Mouse (Mus musculus) retina, adult 2 months (tissue): Measurements from ENCODE around the gene Rpf1.

Experiments
- DNase-seq: peaks from one replicate; pipeline ENCODE4 v3.0.0-alpha.2; 2012; ENCODE audit warnings: low read depth, low spot score

Gene Rpf1

DNA sequence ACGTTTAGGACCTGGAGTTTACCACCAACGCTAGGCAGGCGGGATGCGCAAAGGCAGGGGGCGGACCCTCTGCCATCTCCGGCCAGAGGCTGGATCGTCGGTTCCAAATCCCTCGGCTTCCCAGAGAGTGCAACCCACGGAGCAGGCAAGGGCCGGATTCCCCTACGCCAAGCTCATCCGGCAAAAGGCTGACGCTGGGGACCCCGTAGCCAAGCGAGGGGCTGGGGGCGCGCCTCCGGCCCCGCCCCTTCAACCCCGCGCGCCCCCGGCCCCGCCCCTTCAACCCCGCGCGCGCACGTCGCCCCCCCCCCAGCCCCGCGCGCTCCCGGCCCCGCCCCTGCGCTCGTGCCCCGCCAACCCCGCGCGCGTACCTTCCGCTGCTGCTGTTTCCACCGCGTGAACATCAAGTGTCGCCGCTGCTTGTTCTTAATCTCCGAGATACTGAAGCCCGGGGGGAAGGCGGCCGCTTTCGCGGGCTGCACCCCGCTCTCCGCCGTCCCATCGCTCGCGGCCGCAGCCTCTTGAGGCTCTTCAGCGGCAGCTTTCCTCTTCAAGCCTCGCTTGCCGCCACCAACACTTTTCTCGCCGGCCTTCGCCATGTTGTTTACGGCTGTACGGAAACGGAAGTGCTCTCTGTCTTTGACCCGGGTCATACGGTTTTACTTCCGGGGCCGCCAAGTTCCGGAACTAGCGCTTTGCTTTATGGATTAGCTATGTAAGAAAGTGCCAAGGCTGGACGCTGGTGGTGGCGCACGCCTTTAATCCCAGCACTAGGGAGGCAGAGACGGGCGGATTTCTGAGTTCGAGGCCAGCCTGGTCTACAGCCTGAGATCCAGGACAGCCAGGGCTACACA, at the start of gene Rpf1:
Rpf1 (minus strand) TSS at position 632 of the 854 bp plus-strand sequence.
- DNase-seq, result peak; percentile 89

DNA sequence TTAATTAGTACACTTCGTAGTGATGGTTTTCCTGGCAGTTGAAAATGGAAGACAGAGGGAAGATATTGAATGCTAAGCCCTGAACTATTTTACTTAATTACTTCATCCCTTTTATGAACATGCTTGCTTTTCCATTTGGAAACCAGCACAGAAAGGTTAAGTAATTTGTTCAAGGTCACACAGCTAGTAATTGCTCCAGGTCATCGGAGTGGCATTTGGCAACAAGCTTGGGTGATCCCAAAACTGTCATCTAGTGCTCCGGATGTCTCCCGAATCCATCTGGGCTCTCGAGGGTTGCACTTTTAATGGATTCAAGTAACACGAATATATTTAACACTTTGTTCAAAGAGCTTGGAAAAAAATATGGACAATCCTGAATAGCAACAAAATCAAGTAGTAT, 49.7 kb upstream of the Rpf1 start:
- no peak for DNase-seq

DNA sequence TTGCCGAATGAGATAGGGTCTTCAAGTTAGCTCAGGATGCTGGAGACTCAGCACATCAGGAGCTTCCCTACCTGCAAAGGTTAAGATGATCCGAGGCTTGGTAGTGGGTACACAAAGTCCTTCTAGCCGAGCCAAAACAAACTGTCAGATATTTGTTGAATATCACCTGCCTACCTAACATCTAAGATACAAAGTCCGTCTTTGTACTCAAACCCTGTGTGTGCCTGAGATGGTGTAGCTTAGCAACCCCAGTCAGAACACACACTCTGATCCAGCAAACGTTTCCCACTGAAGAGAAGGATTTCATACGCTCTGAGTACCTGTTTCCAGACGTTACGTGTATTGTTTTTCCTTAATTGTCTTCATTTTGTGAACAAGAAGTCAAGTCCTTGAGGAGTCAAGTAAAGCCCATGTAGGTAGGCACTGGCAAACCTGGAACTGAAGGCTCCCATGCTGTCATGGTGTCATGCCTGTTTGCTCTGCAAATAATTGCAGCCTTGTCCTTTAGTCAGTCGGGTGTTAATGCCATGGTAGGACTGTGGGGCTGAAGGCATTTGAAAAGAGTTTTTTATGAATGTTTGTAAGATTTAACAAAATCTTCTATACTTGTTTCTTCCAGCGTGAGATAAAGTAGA, 49.0 kb upstream of the Rpf1 start, which contains the start of gene Uox:
Uox (plus strand) TSS at position 279 of the 635 bp plus-strand sequence.
- DNase-seq, result no peak

DNA sequence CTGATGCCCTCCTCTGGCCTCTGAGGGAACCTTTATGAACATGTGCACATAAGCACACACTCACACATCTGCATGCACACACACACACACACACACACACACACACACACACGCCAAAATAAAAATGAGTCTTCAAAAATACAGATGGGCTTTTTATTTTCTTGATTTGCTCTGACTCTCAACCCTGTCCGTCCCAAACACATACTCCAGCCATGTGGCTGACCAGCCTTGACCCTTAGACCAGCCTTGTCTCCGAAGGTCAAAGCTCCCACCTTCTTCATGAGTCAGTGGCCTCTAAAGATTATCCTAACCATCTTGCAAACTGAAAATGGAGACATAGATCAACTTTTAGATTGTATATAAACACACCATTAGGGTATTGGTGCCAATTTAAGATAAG, 48.4 kb upstream of the Rpf1 start:
- DNase-seq, result no peak

DNA sequence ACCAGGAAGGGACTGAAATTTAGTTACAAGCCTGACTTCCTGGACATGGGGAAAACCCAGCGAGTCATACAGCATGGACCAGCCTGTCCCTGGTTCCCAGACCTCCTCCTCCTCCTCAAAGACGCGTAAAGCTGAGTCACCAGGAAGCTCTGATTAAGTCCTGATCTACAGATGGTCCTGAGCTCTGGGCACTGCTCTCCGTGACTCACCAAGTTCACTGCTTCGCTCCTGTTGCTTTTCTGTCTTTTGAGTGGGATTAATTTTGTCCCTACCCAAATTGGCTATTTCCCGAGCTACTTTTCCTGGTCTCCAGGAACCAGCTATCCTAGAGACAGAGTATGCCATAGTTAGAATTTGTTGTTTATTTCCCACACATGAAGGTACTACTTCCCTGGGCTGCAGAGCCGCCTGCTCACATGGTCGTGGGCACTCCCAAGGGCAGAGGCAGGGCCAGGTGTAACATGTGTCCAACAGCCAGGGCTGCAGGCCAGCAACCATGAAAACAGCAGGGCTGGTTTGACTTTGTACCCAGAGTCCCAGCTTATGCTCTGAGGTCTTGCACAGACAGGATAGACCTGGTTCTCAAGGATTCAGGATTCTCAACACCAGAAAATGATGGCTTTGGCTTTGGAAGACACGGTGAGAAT, 46.8 kb upstream of the Rpf1 start:
- DNase-seq, result no peak

DNA sequence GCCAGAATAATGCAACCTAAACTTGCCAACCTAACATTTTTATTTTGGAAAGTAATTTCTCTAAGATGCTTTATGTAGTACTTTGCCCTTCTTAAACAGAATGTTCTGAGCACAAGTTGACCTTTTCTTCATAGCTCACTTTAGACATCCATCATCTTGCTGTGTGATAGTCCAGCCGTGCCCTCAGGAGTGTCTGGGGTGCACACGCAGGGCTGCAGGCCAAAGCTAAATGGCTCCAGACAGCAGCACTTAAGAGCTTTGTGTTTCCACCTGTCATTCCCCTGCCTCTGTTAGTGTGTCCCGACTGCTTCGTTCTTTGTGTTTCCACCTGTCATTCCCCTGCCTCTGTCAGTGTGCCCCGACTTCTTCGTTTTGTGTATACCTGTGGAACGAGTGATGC, 46.1 kb upstream of the Rpf1 start:
- DNase-seq, result no peak

DNA sequence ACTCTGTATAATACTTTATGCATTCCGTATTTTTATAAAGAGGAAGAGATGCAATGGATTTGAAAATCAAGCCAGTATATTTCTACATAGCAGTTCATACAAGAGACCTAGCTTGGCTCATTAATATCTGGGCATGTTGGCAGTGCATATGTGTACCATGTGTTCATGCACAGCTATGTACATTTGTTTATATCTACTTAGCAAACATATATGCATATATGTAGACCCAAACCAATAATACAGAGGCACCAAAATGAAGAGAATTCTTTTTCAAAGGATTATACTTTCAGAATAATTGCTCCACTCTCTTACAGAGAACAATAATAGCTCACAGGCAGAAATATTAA, 43.8 kb upstream of the Rpf1 start:
- DNase-seq, result no peak

DNA sequence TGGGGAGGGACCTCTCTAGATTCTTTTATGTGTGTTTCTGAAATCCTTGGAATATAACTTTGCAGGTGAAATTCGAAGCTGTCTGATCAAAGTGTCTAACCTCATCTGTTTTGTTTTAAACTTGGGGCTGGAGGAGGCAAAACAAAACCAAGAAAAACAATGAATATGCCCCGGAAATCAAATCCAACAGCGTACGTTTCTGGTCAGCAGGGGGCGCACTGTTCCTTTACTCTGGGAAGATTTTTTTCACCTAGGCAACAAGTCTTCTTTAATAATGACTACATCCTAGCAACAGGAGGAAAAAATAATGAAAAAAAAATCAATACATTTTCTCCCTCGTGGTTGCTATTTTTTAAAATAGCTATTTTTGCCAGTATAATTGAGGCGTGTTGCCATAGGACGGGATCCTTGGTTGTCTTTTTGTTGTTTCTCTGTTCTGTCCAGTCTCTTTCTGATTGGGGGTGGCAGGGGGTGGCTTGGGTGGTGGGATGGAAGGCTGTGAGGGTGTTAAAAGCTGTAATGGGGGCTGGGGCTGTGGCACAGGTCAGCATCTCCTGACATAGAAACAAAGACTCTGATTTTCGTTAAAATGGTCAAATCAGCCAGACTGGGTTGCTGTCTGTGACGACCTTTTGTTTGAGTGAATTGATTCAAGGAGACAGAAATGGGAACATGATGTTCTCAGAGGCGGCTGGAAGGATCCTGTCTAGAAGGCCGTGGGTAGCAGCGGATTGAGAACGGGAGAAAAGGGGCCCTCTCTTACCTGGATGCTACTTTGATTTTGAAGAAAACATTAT, 43.2 kb upstream of the Rpf1 start:
- peak; percentile 32 for DNase-seq

DNA sequence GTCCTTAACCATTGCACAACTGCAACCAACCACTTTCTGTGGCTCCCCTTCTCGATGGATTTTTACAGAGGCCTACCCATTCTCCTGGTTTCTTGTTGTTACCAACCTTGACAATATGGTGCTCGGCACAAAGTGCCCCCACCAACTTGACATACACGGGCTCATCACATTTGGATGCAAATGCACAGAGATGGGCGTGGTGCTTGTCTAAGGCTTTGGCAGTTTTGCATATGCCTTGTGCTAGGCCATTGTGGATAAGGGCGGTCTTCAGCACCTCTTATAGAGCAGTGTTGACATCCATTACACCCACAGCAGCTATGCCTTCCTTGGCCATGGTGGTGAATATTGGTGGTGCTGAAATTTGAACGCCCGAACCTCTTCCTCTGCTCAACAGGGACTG, 41.7 kb upstream of the Rpf1 start:
- DNase-seq, result no peak

DNA sequence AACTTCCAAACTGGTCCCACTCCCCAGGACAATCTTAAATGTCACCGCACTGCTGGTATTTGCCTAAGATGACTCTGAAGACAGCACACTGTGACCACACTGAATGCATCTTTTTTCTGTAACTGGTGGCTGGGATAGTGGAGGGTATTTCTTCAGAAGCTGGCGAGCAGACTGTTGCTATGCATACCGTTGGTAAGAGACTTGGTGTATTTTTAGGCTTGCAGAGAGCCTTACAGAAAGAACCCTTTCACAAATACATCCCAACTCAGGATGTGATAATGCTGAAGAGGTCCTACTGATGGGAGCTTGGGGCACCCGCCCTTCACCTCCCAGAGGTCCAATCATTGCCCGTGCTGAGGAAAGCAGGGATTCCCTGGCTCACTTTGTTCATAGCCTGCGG, 36.3 kb upstream of the Rpf1 start:
- DNase-seq, result no peak

DNA sequence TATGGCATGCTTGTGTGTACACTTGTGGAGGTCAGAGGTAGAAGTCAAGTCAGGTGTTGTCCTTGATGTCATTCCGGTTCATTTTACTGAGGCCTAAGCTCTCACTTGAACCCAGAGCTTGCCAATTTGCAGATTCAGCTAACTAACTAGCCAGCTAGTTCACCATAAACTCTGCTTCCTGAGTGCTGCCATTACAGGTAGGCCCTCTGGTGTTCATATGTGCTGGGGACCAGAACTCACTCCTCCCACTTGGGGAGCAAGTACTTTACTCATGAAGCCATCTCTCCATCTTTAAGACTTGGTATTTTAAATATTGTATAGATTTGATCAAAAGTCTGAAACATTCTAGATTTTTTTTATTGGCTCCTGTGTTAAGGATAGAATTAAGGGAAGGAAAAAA, 35.3 kb upstream of the Rpf1 start:
- no peak for DNase-seq

DNA sequence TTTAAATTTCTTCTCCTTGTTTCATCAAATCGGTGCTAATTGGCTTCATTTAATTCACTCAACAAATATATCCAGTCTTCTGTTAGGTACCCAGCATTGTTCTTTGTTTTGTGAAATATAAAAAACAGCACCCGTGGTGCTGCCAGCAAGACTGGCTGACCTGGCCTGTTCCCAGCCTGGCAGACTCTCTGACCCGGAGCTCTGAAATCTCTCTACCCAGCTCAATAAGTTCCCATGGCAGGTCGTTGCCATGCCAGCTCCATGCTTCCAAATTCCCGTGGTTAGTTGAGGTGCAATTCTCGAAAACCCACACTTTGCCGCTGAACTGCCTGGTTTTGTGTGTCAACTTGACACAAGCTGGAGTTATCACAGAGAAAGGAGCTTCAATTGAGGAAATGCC, 33.6 kb upstream of the Rpf1 start:
- no peak for DNase-seq

DNA sequence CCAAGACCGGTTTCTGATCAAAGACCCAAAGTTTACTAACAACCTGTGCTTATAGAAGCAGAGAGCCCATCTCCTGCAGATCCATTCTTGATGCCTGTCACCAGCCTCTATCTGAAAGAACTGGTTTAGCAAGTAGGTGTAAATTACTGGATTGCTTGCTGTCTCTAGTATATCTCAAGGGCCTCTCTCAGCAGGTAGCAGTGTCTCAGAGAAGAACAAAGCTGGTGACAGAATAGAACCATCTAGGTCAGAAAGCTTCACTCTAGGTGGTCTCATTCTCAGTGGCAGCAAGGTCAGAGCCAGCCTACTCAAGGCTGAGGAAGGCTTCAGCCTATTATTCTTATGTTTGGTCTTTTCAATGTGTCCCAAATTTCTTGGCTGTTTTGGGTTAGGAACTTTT, 22.4 kb upstream of the Rpf1 start:
- no peak for DNase-seq

DNA sequence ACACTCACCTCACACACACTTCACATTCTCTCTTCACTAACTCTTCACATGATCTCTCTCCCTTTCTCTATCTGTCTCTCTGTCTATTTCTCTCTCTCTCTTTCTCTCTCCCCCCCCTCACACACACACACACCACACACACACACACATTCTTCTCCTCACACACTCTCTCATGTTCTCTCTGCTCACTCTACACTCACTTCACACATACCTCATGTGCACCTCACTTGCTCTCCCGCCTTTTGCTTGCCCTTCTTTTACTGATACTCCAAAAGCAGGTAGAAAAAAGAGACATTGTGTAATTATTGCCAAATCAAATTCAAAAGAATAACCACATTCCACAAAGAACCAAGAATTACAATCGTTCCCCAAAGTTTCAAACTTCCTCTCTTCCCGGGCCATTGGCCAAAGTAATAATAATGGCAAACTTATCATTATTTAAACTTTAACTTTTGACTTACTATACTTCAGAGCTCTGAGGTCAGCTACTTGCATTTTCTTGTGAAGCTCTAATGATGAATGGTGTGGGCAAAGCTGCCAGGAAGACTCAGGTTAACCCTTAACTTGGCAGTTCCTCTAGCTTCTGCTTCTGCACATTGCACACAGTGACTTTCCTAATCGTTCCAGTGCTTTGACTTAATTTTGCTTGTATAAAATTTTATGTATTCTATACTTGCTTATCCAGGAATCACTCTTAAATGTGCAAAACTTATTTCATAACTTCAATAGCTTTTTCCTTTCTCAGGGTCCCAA, 19.5 kb upstream of the Rpf1 start:
- no peak for DNase-seq

DNA sequence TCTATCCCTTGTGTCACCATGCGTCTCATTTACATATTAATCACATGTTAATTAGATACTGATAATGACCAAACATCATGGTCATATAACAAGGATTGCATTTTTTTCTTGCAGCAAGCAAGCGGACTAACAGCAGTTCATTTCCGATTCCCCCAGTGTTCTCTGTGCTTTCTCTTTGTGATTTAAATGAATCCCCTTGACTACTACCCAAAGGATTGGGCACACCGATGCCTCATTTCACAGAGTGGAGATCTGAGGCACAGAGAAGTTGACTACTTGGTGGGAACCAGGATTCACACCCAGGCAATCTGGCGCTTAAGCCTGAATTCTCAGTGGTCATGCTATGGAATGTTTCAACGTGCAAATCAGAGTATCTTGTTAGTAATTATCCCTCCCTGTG, 13.8 kb upstream of the Rpf1 start:
- DNase-seq, result no peak

DNA sequence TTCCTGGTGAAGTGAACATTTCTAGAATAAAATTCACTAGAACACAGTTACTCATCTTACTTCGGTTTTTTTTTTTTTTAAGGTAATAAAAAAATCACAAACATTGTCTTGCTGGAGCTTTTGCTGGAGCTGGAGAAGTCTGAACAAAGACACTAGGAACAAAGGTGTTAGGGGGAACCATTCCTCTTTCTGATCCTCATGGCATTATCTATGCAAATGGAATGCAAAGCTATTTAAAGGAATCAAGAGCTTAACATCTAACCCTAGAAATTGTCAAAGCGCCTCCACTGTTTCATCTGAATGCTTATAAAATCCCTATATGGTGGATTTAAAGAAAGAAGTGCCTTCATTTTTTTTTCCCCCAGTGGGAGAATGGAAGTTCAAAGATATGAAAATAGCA, 7.1 kb upstream of the Rpf1 start:
- no peak for DNase-seq

DNA sequence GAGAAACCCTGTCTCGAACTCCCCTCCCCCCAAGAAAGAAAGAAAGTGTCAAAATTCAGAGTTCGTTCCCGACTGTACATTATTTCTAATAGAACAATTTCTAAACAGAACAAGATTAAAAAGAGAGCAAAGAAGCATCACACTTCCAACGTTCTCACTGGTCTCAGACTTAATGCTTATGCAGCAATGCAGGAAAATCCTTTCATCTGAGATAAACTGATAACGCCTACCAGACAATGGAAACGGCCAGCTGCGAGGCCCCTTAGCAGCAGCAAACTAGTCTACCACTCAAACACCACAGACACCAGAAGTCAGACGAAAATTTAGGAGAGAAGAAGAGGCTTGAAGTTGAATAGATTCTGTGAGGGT, 407 bp upstream of the Rpf1 start:
- no peak for DNase-seq

DNA sequence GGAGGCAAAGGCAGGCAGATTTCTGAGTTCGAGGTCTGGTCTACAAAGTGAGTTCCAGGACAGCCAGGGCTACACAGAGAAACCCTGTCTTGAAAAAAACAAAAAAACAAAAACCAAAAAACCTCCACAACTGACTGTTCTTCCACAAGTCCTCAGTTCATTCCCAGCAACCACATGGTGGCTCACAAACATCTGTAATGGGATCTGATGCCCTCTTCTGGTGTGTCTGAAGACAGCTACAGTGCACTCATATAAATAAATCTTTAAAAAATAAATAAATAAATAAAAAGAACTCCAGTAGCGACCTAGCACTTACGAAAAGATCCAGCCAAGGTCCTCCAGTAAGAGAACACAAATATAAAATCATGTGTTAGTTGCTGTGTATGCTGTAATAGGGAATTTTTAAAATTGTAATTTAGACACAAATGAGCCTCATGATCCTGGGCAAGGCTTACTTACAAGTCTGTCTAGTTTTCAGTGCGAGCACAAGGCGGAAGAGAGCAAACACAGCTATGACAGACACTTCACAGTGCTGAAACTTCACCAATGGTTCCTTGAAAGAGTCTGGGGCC, 917 bp downstream of the Rpf1 start:
- DNase-seq, result no peak

DNA sequence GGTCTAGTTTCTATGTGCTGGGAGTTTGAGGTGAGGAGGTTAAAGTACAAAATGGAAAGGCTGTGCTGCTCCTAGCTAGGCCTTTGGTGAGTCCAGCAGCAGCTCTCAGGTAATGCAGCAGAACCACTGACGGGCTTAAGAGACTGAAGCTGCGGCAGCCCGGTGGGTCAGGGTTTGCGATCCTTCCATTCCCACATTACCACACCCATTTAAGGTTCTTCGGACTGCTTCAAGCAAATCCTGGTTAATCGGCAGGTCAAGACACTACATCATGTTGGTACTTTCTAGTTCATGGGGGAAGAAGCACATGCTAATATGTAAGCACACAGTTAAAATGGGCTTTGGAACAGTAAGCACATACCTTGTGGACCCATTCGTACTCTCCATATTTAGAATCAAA, 14.5 kb downstream of the Rpf1 start:
- DNase-seq, result no peak

DNA sequence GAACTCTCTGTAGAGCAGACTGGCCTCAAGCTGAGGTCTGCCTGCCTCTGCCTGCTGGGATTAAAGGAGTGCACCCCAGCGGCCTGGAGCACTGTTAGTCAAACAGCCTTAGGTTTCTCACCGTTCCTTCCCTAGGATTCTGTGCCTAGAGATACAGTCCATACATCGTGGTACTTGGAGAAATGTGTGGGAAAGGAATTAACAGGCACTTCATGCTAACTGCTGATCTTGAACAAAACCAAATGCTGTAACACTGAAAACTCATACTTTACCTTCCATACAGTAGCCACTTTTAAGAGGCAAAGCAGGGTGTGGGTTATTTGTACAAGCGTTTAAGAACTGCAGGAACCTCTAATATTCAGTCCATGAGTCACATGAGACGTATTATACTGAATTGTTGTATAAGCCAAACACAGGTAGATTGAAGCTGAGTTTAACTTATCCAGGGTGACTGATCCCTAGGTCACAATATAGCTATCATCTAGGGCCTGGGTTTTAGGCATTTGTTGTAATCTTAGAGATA, 19.6 kb downstream of the Rpf1 start:
- DNase-seq, result no peak

DNA sequence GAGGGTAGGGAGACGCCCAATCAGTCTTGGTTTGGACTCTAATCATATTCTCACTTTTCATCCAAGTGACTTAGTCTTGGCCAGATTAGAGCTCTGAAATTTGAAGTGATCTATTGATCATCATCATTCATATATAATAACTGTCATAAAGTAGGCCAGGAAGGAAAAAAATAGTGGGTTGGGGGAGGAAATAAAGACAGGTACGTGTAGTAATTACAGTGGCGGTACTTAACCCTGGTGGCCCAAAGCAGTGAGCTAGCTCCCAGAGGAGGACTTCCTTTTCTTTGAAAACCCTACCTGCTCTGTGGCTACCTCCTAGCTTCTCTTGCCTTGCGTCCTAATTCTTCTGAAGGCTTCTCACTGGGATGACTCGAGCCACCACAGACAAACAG, 20.4 kb downstream of the Rpf1 start:
- DNase-seq, result no peak
